Mouse (Mus musculus) gastrocnemius, adult 8-10 months (tissue): Measurements from ENCODE around the gene Rasal1. TPM values are rescaled to one million over a fixed set of nuclear protein-coding genes. Genes with fewer than 3 reads are reported as not detected.

Source experiments
- DNase-seq, 2 experiments: peaks; one replicate each; pipeline ENCODE4 v3.0.0; 2022; ENCODE audit warnings: low spot score in 2 of 2
- total RNA-seq, 4 experiments: library from RNA; stranded (reverse); gene quantifications; 2 replicates each; pipeline ENCODE4 v1.2.4; 2022

Gene Rasal1
- total RNA-seq, 4 experiments from 2014 or later = not detected

DNA sequence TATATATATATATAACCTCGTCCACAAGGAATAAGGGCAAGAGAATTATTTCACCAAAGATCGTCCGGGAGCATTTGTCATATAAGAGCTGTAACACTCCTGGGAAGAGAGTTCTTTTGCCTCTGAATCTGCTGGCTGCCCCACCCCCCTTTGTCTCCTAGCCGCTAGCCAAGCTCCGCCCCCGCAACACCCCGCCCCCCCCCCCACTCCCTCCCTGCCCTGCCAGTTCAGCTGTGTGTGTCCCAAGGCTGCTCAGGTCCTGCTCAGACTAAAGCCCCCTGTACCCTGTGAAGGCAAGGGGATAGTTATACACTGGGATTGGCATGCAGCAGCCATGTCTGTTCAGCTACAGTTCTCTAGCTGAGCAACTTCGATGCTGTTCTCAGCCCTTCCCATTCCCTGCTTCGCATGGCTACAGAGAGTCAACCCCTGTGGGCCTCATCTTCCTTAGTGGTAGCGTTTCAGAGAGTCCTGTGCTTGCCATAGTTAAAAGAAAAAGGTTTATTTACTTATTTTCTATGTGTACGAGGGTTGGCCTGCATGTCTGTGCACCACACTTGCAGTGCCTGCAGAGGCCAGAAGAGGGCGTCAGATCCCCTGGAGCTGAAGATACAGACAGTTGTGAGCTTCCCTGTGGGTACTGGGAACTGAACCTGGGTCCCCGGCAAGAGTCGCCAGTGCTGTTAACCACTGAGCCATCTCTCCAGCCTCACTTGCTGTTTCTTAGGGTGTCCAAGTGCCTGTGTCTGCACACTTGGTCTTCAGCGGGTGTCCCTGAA is 70.2 kb downstream of the Rasal1 start:
- no peak for DNase-seq

DNA sequence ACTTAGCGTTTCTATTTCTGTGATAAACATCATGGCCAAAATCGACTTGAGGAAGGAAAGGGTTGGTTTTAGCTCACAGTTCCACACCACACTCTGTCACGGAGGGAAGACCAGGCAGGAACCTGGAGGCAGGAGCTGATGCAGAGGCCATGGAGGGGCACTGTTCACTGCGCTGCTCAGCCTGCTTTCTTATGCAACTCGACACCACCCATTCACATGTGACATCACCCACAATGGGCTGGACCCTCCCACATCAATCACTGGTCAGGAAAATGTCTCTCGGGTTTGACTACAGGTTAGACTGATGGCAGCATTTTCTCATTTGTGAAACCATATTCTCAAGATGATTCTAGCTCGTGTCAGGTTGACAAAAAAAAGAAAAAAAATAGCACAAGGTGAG is 72.4 kb downstream of the Rasal1 start:
- no peak for DNase-seq

DNA sequence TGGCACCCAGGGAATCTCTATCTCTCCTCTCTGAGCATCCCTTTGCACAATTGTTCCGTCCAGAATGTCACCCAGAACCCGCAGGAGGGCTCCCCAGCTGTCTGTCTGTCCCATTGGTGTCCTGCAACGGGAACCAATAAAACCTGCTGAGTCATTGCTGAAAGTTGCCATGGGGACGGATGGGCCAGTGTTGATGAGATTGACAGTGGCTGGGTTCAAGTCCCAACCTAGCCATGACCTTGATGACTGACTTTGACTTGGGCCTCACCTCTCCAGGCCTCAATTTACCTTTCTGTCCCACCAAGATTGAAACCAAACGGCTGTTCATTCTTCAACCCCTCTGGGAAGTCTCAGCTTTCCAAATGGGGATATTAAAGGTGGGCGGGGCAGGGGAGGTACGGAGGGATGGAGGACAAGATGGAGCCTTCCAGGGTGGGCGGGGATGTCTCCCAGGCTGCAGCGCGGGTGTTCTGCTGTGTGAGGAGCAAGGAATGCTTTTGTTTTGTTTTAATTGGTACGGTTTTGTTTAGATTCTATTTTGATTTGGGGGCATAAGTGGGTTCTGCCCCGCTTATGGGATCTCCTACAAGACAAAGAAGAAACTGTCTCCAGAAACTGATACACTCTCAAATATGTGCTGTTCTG is 77.3 kb downstream of the Rasal1 start:
- no peak for DNase-seq

Other genes starting within 250 kb of the Rasal1 start
- not detected for gene Lhx5, start 217.1 kb upstream of the Rasal1 start, total RNA-seq
- under 1 TPM; 0.32 to 0.73 (median 0.66) TPM for gene Sdsl, start 176.0 kb upstream of the Rasal1 start, total RNA-seq
- under 1 TPM; 0.45 to 0.99 (median 0.60) TPM for gene Sds, start 172.3 kb upstream of the Rasal1 start, total RNA-seq
- 10 to 100 TPM; 40.5 to 44.7 (median 42.1) TPM for gene Plbd2, start 145.2 kb upstream of the Rasal1 start, total RNA-seq
- gene Slc8b1, start 137.6 kb upstream of the Rasal1 start, total RNA-seq = 10 to 100 TPM in 1 of 4 experiments, 1 to 10 TPM in 3; 6.0 to 10.7 (median 6.5) TPM
- 10 to 100 TPM; 39.3 to 42.7 (median 41.5) TPM for gene Tpcn1, start 60.1 kb upstream of the Rasal1 start, total RNA-seq
- gene Iqcd, start 59.8 kb upstream of the Rasal1 start, total RNA-seq = not detected
- 1 to 10 TPM; 4.9 to 8.3 (median 6.4) TPM for gene Rita1, start 36.2 kb upstream of the Rasal1 start, total RNA-seq
- 10 to 100 TPM; 16.7 to 19.7 (median 17.3) TPM for gene Ddx54, start 36.1 kb upstream of the Rasal1 start, total RNA-seq
- gene Cfap73, start 14.6 kb upstream of the Rasal1 start, total RNA-seq = not detected
- gene Dtx1, start 63.1 kb downstream of the Rasal1 start, total RNA-seq = 1 to 10 TPM in 1 of 4 experiments, under 1 TPM in 3; 0.22 to 1.3 (median 0.31) TPM
- gene Oas2, start 101.0 kb downstream of the Rasal1 start, total RNA-seq = under 1 TPM in 2 of 4 experiments, not detected in 2; 0.07 to 0.16 TPM
- gene Oas3, start 128.8 kb downstream of the Rasal1 start, total RNA-seq = not detected
- gene Oas1e, start 146.7 kb downstream of the Rasal1 start, total RNA-seq = not detected
- under 1 TPM in 2 of 4 experiments, not detected in 2; 0.21 to 0.27 TPM for gene Oas1c, start 163.7 kb downstream of the Rasal1 start, total RNA-seq
- not detected for gene Oas1f, start 198.6 kb downstream of the Rasal1 start, total RNA-seq
- not detected for gene Oas1h, start 212.6 kb downstream of the Rasal1 start, total RNA-seq
- gene Oas1g, start 238.8 kb downstream of the Rasal1 start, total RNA-seq = not detected